Mouse (Mus musculus): ENCODE measurements around the gene Nr2f2.

The Nr2f2 gene

DNA sequence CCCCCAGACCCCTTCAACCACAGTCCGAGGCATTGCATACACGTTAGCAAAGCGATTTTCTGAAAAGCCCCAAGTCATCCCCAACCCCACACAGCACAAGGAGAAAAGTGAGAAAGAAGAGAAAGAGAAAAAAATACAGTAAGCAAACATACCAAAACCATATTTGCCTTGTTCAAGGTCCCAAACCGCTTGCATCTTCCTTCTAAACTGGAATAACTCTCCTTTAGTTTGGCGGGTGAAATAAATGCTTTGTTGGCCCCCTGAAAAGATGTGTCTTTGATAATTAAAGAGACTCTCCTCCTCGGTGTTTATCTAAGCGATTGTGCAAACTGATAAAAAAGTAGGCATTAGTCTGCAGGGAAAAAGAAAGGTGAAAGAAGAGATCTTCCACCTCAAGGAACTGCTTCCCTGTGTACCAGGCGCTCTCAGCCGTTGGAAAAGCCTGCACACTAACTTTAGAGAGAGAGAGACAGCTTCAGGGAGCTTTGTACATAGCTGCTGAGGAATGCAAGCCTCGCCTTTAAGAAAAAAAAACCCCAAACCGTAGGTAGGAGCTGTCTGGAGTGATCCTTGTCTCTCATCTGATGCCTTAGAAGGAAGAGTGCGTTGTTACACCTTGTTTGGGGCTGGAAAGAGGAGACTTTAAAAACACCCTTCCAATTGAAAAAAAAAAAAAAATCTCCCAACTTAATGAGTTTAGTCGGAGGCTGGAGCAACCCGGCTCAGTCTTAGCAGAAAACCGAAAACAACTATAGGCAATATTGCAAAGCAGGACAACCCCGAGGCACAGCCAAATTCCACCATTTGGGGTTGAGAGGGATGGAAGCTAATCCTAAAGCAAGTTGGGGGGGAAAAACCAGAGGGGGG, at the start of gene Nr2f2:
Gene Nr2f2 (minus strand): TSS at position 795 of the 867 bp plus-strand sequence.
- DNase-seq (ENCODE audit: low spot score): peak; percentile 59

DNA sequence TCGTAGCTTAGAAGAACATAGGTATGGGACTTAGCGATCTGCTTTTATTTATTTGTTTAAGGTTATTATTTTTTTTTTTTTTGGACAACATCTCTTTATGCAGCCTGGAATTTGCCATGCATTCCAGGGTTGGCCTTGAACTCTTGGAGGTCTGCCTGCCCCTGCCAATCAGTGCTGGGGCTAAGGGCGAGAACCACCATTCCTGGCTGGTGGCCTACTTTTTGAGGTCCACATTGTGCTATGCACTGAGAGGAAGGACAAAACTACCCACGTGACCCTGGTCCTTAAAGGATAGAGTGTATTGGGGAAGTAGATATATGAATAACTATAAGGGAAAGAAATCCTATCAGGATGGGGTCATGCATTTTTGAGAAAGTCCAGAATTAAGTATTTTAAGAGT, 47.9 kb upstream of the Nr2f2 start:
- no peak for DNase-seq (ENCODE audit: low spot score)

- DNase-seq (ENCODE audit: low spot score): no peak
These were observed 47.1 kb upstream of the Nr2f2 start for GRCm38 (mm10) chr7:70413646-70414045.

- no peak for DNase-seq (ENCODE audit: low spot score)
These were observed 46.4 kb upstream of the Nr2f2 start for GRCm38 (mm10) chr7:70412900-70413299.

GRCm38 (mm10) chr7:70410350-70410749, 43.8 kb upstream of the Nr2f2 start:
- DNase-seq (ENCODE audit: low spot score): no peak

DNA sequence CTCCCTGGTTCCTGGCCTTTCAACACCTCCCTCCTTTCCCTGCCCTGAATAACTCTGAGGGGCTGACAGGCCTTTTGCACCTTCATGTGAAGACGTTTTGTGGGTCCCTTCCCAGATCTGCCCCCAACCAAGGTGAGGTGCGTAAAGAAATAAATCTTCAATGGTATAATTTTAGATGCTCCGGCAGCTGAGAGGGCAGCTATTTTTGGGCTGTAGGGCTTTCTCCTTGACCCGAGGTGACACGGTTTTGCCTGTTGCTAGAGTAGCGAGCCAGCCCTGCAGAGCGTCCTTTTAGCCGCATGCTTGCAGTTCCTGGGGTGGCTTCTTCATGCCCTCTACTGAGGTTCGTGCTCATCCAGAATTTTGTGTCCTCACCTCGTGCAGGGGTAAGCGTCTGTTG, 43.4 kb upstream of the Nr2f2 start:
- DNase-seq (ENCODE audit: low spot score): no peak

DNA sequence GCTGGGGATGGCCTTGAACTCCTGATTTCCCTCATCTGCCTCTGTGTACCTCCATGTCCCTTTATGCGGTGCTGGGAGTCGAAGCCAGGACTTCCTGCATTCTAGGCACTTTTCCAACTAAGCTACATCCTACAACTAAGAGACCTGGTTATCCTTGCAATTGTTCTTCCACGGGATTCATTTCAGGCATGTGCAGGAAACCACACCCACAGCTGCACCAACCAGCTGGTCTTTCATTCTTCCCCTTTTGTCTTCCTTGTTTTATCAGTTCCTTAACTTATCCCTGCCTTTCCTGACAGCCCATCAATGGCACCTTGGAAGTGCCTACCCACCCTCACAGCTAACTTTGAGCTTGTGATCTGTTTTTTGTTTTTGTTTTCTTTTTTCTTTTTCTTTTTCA, 42.3 kb upstream of the Nr2f2 start:
- DNase-seq (ENCODE audit: low spot score): no peak

DNA sequence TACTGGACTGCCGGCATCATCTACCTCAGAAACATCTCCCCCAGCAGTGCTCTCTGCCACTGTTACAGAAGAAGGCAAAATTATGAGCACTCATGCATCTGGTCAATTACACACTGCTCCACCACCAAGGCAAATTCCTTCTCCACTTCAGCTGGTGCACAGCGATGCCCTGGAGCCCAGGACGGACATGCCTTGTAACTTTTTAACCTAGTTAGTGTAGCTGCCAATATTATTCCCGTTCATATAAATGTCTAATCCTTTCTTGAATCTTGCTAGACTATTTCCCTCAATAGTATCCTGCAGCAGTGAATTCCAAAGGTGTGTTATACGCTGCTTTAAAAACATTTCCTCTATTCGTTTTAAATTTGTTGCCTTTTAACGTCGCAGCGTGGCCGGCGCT, 40.6 kb upstream of the Nr2f2 start:
- no peak for DNase-seq (ENCODE audit: low spot score)

- no peak for DNase-seq (ENCODE audit: low spot score)
These were observed 40.0 kb upstream of the Nr2f2 start for GRCm38 (mm10) chr7:70406527-70406926.

GRCm38 (mm10) chr7:70405466-70405865, 38.9 kb upstream of the Nr2f2 start:
- DNase-seq (ENCODE audit: low spot score): no peak

DNA sequence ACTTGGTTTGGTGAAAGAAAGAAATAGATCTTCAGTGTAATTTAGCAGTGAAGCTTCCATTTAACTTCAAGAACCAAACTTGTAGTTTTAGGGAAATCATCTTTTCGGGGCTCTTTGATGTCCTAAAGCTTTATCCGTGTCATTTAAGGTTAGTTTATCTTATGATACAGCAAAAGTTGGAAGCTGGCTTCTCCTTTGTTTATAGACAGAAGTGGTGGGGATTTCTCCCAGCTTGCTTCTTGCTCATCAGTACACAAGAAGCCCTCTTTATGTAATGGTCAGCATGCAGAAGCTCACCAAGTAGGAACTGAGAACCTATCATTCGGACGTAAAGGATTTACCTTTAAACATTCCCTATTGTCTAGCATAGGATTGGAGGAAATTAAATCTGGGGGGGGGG, 16.3 kb upstream of the Nr2f2 start:
- DNase-seq (ENCODE audit: low spot score): no peak

DNA sequence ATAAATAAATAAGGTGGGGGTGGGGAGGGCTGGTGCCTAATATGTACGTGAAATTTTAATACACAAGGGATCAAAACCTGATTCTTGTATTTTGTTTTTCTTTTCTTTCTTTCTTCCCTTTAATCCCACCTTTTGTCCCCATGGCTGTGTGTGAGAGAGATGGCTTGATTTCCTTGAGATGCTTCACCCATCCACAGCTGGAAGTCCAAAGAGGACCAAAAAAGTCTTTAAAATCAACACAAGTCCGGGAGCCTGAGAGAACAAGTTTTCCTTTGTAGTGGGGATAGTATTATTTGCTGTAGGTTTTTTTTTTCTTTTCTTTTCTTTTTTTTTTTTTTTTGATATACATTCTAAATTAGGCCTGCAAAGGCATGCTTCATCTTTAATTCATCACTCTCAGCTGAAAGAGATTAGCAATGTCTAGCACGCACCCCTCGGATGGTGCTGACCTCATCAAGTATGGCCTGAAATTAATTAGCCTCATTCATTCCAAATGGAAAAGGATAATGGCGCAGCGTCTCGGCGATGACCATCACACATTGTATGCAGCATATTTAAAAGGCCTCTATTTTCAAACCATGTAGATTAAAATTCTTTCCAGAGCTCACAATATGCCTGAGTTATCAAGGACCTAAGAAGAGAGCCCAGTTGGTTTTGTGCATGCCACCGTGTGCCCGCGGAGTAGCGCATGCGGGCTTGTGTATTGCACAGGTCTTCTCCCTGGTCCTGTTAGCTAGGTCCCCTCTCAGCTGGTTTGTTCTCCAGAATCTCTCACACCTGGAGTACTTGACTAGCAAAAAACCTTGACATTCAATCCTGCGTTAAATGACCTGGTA, 15.1 kb upstream of the Nr2f2 start:
- DNase-seq (ENCODE audit: low spot score): no peak

- DNase-seq (ENCODE audit: low spot score): no peak
These were observed 14.4 kb upstream of the Nr2f2 start for GRCm38 (mm10) chr7:70380943-70381342.

GRCm38 (mm10) chr7:70380246-70380645, 13.7 kb upstream of the Nr2f2 start:
- no peak for DNase-seq (ENCODE audit: low spot score)

GRCm38 (mm10) chr7:70370552-70371262, 4.2 kb upstream of the Nr2f2 start:
- no peak for DNase-seq (ENCODE audit: low spot score)

GRCm38 (mm10) chr7:70369731-70370551, 3.4 kb upstream of the Nr2f2 start:
- DNase-seq (ENCODE audit: low spot score): no peak

DNA sequence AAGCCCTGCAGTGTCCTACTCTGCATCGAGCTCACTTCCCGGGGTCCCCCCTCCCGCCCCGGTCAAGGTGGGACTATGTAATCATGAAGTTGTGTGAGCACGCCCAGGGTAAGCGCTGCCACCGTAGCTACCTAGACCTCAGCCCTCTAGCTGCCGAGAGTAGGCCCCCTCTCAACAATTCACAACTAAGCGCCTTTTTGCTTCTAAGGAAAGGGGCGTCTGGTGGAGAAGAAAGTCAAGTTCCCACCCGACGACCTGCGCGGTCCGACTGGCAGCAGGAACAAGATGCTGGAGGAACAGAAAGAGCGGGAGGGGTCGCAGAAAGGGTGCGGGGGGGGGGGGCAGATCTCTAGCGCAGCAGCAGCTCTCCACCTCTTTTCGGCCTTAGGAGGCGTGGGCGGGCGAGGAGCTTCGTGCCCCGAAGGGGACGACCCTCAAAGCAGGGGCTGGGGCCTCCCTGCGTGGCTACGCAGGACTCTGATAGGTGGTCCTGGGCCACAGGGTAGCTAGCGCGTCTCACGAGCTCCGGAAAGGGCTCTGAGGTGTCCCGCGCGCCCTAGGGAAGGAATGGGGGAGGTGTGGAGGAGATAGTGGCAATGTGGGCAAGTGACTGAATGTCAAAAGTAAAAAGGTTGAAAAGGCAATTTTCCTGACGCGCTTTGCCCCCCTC, 2.7 kb upstream of the Nr2f2 start:
- DNase-seq (ENCODE audit: low spot score): no peak

DNA sequence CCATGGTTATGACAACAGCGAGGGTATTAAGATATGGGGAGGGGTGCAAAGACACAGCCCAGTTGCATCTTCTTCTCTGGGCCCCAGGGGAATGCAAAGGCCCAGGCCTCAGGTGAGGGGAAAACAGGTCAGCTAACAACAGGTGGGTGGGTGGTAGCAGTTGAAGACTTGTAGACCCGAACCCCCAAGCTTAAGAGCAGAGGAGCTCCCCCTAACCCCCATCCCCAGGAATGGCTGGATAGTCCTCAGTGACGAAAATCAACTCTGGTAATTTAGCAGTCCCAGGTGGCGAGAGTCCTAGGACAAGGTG, 2.2 kb upstream of the Nr2f2 start:
- no peak for DNase-seq (ENCODE audit: low spot score)

- no peak for DNase-seq (ENCODE audit: low spot score)
These were observed 1.7 kb upstream of the Nr2f2 start for GRCm38 (mm10) chr7:70368268-70368655.

- DNase-seq (ENCODE audit: low spot score): no peak
These were observed 1.2 kb upstream of the Nr2f2 start for GRCm38 (mm10) chr7:70367591-70368267.

- no peak for DNase-seq (ENCODE audit: low spot score)
These were observed 217 bp upstream of the Nr2f2 start for GRCm38 (mm10) chr7:70366808-70367095.

Data from adipocyte (in vitro differentiated cells).